Comparison of ENCODE assay signal across 8 mouse cellular contexts in genomic region chr19:5636571-5637041, GRCm38 (mm10). TPM values are rescaled to one million over a fixed set of nuclear protein-coding genes. Genes with fewer than 3 reads are reported as not detected.
DNase-seq lines count a peak whose midpoint lies in the region; ATAC-seq lines count a peak whose summit lies in the region.

No protein-coding gene starts in this region.

- 0 out of 2 replicates have a peak, but pooled peaks have one; percentile 27 for ATAC-seq in common myeloid progenitor, adult 5-6 weeks (replicated peaks; ENCODE audit: low read depth, poor library complexity, severe bottlenecking)
- ATAC-seq in heart, embryonic 15.5 days (replicated peaks; ENCODE audit: insufficient number of reproducible peaks, insufficient read depth, low FRiP score, low read depth): no peak
- ATAC-seq in limb, embryonic 11.5 days (ENCODE audit: insufficient number of reproducible peaks, low FRiP score, low TSS enrichment, low read depth): no peak
- 0 out of 2 replicates have a peak, but pooled peaks have one; percentile 6 for ATAC-seq in midbrain, embryonic 15.5 days (replicated peaks)
- ATAC-seq in cerebellum, adult (ENCODE audit: insufficient number of reproducible peaks, low FRiP score, low TSS enrichment): no peak

- H3K4me1 ChIP-seq in heart, embryonic 15.5 days (replicated peaks): peaks cover 41% of the 10 kb centered on the region
- H3K4me1 ChIP-seq in limb, embryonic 11.5 days (ENCODE audit: control insufficient read depth, insufficient read depth, low read length): peaks cover 8% of the 10 kb centered on the region
- peaks cover 24% of the 10 kb centered on the region for H3K4me1 ChIP-seq in midbrain, embryonic 15.5 days

- H3K4me2 ChIP-seq in heart, embryonic 15.5 days: peak overlapping the region; percentile 84
- H3K4me2 ChIP-seq in limb, embryonic 11.5 days (ENCODE audit: low read depth, severe bottlenecking): peak overlapping the region; percentile 72
- H3K4me2 ChIP-seq in midbrain, embryonic 15.5 days: peak overlapping the region; percentile 92

- peak overlapping the region; percentile 89 for H3K9ac ChIP-seq in heart, embryonic 15.5 days
- peak overlapping the region; percentile 71 for H3K9ac ChIP-seq in limb, embryonic 11.5 days (ENCODE audit: low read length)
- peak overlapping the region; percentile 90 for H3K9ac ChIP-seq in midbrain, embryonic 15.5 days

- H3K4me3 ChIP-seq in heart, embryonic 15.5 days: peak overlapping the region; percentile 80
- peak overlapping the region; percentile 74 for H3K4me3 ChIP-seq in limb, embryonic 11.5 days (ENCODE audit: low read depth, low read length)
- peak overlapping the region; percentile 67 for H3K4me3 ChIP-seq in midbrain, embryonic 15.5 days

- peak overlapping the region; percentile 93 for H3K27ac ChIP-seq in heart, embryonic 15.5 days
- H3K27ac ChIP-seq in limb, embryonic 11.5 days (replicated peaks; ENCODE audit: low read depth, low read length): peak overlapping the region; percentile 58
- H3K27ac ChIP-seq in midbrain, embryonic 15.5 days: peak overlapping the region; percentile 92

- peaks cover 23% of the 10 kb centered on the region for H3K36me3 ChIP-seq in heart, embryonic 15.5 days
- H3K36me3 ChIP-seq in limb, embryonic 11.5 days (ENCODE audit: control insufficient read depth, insufficient read depth, low read length): peaks cover 15% of the 10 kb centered on the region
- peaks cover 18% of the 10 kb centered on the region for H3K36me3 ChIP-seq in midbrain, embryonic 15.5 days (replicated peaks)

- peak; percentile 38 to 53 for DNase-seq in kidney, adult 8-10 months
- no peak for DNase-seq in kidney, adult 11 months
- DNase-seq in limb, embryonic 11.5 days (ENCODE audit: low spot score): no peak
- DNase-seq in embryo, embryonic 11 days: no peak

- no peaks in the 10 kb centered on the region for H3K27me3 ChIP-seq in heart, embryonic 15.5 days
- H3K27me3 ChIP-seq in limb, embryonic 11.5 days (ENCODE audit: control insufficient read depth, insufficient read depth, low read length): no peaks in the 10 kb centered on the region
- no peaks in the 10 kb centered on the region for H3K27me3 ChIP-seq in midbrain, embryonic 15.5 days (replicated peaks)

- no peaks in the 10 kb centered on the region for H3K9me3 ChIP-seq in heart, embryonic 15.5 days (replicated peaks)
- no peaks in the 10 kb centered on the region for H3K9me3 ChIP-seq in limb, embryonic 11.5 days (ENCODE audit: control insufficient read depth, low read length)
- H3K9me3 ChIP-seq in midbrain, embryonic 15.5 days: no peaks in the 10 kb centered on the region

- 33% methylated on average over 12 of the region's 12 CpGs for WGBS in heart, embryonic 15.5 days
- 43% methylated on average over 12 of the region's 12 CpGs for WGBS in limb, embryonic 11.5 days
- 37% methylated on average over 12 of the region's 12 CpGs for WGBS in midbrain, embryonic 15.5 days

RNA-seq across cellular contexts. Expression of gene Rela, which starts 0.7 kb away (rescaled TPM):
- total RNA-seq in common myeloid progenitor, adult 5-6 weeks (2017): 34.8 and 44.1 TPM in 2 replicates
- 33.2 and 46.7 TPM in 2 replicates for polyA plus RNA-seq in heart, embryonic 15.5 days (2015; fragmentation: Nextera tagmentation; extraction: Ambion mirVana)
- 40.9 and 41.4 TPM in 2 replicates for polyA plus RNA-seq in limb, embryonic 11.5 days (2014; fragmentation: Nextera tagmentation; extraction: Ambion mirVana)
- 36.9 and 39.2 TPM in 2 replicates for polyA plus RNA-seq in midbrain, embryonic 15.5 days (2015; fragmentation: Nextera tagmentation; extraction: Ambion mirVana)

RNA-seq across cellular contexts. Expression of gene Kat5, which starts 26.6 kb away (rescaled TPM):
- 56.7 and 74.3 TPM in 2 replicates for total RNA-seq in common myeloid progenitor, adult 5-6 weeks (2017)
- polyA plus RNA-seq in heart, embryonic 15.5 days (2015; fragmentation: Nextera tagmentation; extraction: Ambion mirVana): 29.6 and 35.3 TPM in 2 replicates
- polyA plus RNA-seq in limb, embryonic 11.5 days (2014; fragmentation: Nextera tagmentation; extraction: Ambion mirVana): 33.6 and 36.6 TPM in 2 replicates
- 82.3 and 84.7 TPM in 2 replicates for polyA plus RNA-seq in midbrain, embryonic 15.5 days (2015; fragmentation: Nextera tagmentation; extraction: Ambion mirVana)

RNA-seq across cellular contexts. Expression of gene Sipa1, which starts 26.9 kb away (rescaled TPM):
- 23.0 and 113 TPM in 2 replicates for total RNA-seq in common myeloid progenitor, adult 5-6 weeks (2017)
- 20.6 and 33.5 TPM in 2 replicates for polyA plus RNA-seq in heart, embryonic 15.5 days (2015; fragmentation: Nextera tagmentation; extraction: Ambion mirVana)
- 19.0 and 19.4 TPM in 2 replicates for polyA plus RNA-seq in limb, embryonic 11.5 days (2014; fragmentation: Nextera tagmentation; extraction: Ambion mirVana)
- 17.1 and 19.6 TPM in 2 replicates for polyA plus RNA-seq in midbrain, embryonic 15.5 days (2015; fragmentation: Nextera tagmentation; extraction: Ambion mirVana)

RNA-seq across cellular contexts. Expression of gene Rnaseh2c, which starts 34.9 kb away (rescaled TPM):
- 65.1 and 78.4 TPM in 2 replicates for total RNA-seq in common myeloid progenitor, adult 5-6 weeks (2017)
- 89.7 and 96.1 TPM in 2 replicates for polyA plus RNA-seq in heart, embryonic 15.5 days (2015; fragmentation: Nextera tagmentation; extraction: Ambion mirVana)
- 173 and 185 TPM in 2 replicates for polyA plus RNA-seq in limb, embryonic 11.5 days (2014; fragmentation: Nextera tagmentation; extraction: Ambion mirVana)
- polyA plus RNA-seq in midbrain, embryonic 15.5 days (2015; fragmentation: Nextera tagmentation; extraction: Ambion mirVana): 56.2 and 57.7 TPM in 2 replicates

RNA-seq across cellular contexts. Expression of gene Map3k11, which starts 51.9 kb away (rescaled TPM):
- total RNA-seq in common myeloid progenitor, adult 5-6 weeks (2017): 18.8 and 21.6 TPM in 2 replicates
- 23.7 and 29.6 TPM in 2 replicates for polyA plus RNA-seq in heart, embryonic 15.5 days (2015; fragmentation: Nextera tagmentation; extraction: Ambion mirVana)
- 14.9 and 17.4 TPM in 2 replicates for polyA plus RNA-seq in limb, embryonic 11.5 days (2014; fragmentation: Nextera tagmentation; extraction: Ambion mirVana)
- polyA plus RNA-seq in midbrain, embryonic 15.5 days (2015; fragmentation: Nextera tagmentation; extraction: Ambion mirVana): 12.5 and 14.0 TPM in 2 replicates

Comparison
In these comparisons a context has a peak if more than half of its experiments do, and no peak if none do; other contexts are left out.
1. DNase-seq: peak in kidney, adult 8-10 months (2 of 2); none in kidney, adult 11 months (single experiment), limb, embryonic 11.5 days (single experiment) and embryo, embryonic 11 days (single experiment).
2. ATAC-seq: peak in common myeloid progenitor, adult 5-6 weeks (single experiment) and midbrain, embryonic 15.5 days (single experiment); none in heart, embryonic 15.5 days (single experiment), limb, embryonic 11.5 days (single experiment) and cerebellum, adult (single experiment).
3. Peak in every context shown above with its lines, with median percentiles within 50 percentile points of each other: H3K27ac ChIP-seq, H3K4me2 ChIP-seq, H3K4me3 ChIP-seq and H3K9ac ChIP-seq.